Mouse (Mus musculus): ENCODE measurements at regions not wholly inside any gene's neighbourhood (a gene's known extent, or its start where the extent isn't known, plus 50 kb on each side); places are given as distances from the start of the nearest gene placed in this dataset.

DNA sequence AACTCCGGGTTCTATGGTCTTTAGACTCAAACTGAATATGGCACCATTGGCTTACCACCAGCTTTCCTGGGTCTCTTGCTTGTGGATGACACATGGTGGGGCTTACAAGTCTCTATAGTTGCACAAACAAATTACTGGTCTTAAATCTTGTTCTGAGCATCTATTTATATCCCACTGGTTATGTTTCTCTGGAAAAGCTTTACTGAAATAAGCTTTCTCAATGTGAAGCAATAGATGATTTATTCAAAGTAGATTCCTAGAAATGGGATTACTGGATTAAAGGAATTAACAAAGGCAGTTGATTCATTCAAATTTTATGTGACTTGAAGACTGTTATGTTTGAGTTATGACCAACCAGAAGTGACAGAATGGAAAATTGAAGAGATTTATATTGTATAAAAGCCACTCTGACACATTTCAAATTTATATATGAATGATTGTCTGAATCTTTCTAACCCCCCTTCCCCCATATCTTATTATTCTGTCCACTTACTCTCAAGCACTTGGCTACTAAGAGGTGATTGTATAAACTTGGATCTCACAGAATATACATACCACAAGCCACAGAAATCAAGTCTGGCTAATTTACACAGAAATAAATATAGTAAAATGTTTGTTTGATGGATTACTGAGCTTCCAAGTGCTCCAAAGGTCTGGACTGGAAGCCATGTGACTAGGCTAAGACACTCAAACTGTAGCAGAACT lies 113.4 kb upstream of the C1qtnf3 start:
- no peak for DNase-seq (ENCODE audit: low spot score)

DNA sequence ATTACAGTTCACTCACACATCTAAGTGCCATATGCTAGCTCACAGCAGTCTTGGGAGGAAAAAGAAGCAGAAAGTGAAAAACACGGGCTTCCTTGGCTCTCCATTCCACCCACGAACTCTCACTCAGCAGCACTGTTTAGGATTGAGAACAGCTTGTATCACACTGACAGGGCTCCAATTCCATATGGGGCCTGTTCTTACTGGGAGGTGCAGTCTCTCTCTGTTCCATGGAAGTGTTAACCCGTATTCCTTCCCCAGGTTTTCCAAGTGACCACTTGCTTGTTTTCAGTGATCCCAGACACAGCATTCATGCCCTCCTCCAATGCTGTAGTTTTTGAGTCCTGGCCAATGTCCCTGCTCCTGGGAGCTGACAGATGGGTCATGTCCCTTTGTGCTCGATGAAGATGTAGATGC lies 111.5 kb upstream of the C1qtnf3 start:
- DNase-seq (ENCODE audit: low spot score) = no peak

DNA sequence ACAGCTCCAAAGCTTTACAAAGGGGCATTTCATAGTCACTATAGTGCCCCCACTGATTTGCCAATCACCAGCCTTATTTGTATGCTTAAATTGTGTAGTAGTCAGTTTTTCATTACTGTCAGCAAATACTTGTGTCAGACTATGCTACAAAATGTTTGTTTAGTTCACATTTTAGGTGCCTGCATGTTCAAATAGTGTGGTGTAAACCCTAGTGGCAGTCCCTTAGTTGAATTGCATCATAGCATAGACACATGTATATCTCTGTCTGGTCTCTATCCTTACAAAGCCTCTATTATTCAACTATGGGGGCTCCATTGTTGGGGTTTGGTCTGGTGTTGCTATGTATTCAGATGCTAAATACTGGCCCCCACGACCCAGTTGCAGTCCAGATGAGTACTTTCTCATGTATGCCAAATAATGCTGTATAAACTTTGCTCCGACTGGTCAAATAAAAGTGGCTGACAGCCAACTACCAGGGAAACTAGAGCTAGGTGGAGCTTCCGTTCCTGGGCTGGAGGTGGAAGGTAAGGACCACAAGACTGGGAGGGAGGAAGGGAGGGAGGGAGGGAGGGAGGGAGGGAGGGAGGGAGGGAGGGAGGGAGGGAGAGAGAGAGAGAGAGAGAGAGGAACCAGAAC lies 109.0 kb upstream of the C1qtnf3 start:
- DNase-seq (ENCODE audit: low spot score) = no peak

DNA sequence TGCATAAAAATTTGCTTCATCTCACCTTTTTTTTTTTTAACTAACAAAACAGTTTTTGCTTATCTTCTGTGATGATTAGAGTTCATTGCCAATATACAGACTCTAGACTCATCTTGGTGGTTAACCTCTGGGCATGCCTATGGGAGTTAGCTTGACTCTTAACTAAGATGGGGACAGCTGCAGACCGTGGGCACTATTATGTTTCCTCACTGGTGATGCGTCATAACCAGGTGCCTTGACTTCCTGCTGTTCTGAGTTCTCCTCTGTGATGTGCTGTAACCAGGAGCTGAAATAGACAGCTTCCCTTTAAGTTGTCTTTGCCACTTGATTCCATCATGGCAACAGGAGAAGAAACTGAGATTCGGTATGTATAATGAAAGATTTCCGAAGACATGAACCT lies 105.4 kb upstream of the C1qtnf3 start:
- DNase-seq (ENCODE audit: low spot score) = no peak

DNA sequence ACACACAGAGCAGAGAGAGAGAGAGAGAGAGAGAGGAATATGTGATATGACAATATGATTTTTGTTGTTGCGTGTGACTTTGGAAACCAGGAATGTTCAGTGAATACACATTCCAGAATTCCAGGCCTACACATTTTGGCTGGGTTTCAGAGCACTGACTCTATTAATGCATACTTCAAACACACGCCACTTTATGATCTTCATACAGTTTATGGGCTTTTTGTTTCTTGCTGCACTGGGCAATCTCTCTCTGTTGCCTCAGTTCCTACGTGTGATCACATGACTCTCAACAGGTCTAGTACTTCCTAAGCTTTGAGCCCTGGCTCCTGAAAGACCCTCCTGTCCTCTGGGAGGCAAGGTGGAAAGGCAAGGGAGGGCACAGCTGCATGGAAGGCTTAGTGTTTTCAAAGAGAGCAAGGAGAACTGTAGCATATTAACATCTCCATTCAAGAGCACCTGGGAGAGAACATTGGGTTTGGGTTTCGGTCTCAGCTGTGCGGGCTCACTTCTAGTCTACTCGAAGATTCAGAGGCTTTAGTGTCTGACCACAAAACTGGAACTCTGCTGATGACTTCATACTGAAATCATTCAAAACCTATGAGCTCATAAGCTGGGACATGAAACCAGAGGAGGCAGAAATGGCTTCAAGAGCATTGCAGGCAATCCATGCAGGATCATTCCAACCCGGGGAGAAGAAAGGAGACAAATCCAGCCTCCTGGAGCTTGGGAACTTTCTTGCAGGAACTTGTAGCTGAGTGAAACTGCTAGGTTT lies 87.9 kb upstream of the C1qtnf3 start:
- DNase-seq (ENCODE audit: low spot score) = no peak

DNA sequence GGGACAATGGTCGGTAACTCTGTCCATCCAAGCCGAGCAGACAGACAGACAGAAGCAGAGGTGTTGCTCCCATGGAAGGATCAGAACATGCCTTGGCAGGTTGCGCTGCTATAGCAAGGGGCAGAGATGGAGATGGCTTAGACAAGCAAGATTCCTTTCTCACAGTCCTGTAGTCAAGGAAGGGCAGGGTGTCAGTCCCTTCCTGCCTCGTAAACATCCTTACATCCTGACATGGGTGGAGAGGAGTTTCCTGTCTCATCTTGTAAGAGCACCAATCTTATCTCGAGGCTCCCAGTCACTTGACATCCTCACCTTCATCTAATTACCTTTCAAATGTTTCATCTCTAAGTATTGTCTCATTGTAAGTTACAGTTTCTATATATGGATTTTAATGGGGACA lies 87.0 kb upstream of the C1qtnf3 start:
- no peak for DNase-seq (ENCODE audit: low spot score)

DNA sequence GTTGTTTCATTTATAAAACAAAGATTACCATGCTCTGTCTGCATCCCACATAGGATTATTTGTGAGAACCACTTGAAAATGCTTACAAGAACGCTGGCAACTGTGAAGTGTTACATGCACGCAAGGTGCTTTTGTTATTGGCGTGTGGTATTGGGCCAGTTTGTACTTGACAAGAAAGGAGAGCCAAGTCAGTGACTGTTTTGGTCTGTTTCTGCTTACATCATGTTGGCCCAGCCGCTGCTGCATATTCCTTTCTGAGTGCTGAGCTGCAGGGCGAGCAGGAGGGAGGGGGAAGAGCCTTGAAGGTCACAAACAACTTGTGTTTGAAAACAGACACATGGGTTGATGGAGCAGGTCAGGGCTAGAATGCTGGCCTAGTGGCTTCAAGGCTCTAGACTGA lies 85.3 kb upstream of the C1qtnf3 start:
- no peak for DNase-seq (ENCODE audit: low spot score)

DNA sequence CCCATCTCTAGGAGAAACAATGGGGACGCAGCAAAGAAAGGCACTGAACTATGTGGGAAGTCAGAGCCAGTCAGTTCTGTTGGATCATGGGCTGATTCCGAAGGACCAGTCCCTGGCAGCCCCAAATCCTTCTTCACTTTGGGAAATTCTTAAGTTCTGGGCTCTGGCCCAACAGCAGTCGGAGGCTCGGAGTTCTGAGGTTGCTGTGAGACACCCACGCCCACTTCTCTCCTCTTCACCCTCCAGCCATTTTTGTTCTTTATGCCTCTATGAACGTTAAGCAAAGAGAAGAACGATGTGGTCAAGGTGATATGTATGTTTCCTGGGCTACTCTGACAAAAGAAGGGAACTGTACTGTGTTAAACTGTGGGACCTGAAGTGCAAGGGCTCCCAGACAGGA lies 84.0 kb upstream of the C1qtnf3 start:
- no peak for DNase-seq (ENCODE audit: low spot score)

DNA sequence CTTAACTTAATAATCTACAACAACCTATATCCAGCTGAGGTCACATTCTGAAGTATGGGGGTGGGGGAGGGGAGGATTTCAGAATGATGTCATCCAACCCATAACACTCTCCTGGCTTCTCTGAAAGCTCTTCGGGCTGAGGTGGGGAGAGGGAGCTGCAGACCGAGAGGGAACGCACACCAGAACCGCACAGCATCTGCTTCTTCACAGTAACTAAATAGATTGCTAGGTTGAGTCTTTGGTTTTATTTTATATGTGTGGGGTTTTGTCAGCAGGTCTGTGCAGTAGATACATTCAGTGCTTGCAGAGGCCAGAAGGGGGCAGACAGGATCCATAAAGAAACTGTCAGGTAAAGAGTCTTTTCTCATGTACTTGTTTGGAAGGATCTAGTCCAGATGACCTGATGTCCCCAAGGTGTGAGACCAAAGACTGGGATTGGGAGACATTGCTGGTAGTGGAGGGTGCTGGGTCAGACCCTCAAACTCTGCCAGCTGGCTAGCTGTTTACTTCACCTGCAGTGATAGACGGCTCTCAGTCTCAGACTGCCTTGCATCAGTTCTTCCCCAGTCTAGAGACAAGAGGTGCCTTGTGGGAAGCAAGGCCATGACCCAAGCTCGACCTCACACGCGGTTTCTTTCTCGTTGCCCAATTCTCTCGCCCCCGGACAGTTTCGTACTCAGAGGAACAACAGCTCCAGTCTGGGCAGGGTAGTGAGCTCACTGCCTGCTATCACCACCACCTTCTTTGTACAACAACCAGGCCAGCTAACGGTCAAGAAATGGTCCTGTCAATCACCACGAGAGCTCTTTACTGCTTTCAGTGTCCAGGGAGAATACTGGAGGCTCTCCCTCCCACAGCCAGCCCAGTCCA lies 83.2 kb upstream of the C1qtnf3 start:
- DNase-seq (ENCODE audit: low spot score) = peak; percentile 56

DNA sequence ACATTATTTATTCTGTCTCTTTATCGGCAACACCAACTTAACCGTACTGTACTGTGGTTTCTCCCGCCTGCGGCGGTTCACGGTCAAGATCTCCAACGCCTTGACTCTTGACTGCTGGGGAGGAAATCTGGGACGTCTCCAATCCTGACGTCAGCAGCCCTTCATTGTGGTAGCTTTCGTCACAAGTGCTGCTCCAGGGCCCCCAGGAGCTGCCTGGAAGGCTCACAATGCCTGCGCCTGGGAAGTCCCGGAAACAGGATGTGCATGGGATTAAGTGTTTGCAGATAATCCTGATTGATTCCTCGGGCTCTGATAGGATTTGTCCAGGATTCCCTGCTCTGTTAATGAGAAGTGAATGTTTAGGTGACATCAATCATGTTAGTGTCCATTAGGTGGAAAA lies 82.3 kb upstream of the C1qtnf3 start:
- peak; percentile 43 for DNase-seq (ENCODE audit: low spot score)

DNA sequence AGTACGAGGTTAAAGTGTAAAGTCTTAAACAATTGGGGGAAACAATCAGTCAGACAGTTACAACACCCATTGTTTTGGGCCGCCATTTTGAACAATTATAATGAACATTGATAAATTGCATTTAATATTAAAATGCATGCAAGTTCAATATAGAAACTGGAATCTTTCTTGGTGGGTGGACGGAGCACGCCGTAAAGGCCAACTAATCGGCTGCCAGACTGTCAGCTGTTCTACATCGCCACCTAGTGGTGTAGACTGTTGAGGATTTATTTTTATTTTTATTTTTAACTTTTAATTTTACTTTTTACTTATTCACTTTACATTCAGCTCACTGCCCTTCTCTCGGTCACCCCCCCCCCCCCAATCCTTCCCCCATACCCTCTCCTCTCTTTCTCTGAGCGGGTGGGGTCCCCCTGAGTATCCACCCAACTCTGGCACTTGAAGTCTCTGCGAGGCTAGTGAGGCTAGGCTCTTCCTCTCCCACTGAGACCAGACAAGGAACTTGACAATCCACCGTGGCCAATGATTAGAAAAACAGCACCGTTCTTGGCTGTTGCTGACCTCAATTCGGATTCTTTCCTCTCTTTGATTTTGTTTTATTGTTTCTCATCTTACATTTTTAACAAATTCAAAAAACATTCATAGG lies 79.7 kb upstream of the C1qtnf3 start:
- DNase-seq (ENCODE audit: low spot score) = peak; percentile 76

DNA sequence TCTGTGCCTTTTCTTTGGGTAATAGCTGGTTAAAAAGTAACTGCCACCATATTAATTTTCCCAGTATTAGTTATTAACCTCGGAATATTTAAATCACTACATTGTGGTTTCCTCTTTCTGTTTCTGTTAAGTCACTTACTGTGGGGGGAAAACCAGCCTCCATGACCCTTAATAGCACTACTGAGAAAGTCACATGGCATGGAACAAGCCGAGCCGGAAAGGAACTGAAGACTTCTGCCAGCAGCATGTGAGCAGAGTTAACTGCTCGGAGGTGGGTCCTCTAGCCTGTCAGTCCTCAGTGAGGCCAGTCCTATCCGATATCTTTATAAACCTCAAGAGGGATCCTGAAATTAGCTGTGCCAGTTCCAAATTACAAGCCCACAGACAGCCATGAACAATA lies 75.8 kb upstream of the C1qtnf3 start:
- DNase-seq (ENCODE audit: low spot score) = no peak

DNA sequence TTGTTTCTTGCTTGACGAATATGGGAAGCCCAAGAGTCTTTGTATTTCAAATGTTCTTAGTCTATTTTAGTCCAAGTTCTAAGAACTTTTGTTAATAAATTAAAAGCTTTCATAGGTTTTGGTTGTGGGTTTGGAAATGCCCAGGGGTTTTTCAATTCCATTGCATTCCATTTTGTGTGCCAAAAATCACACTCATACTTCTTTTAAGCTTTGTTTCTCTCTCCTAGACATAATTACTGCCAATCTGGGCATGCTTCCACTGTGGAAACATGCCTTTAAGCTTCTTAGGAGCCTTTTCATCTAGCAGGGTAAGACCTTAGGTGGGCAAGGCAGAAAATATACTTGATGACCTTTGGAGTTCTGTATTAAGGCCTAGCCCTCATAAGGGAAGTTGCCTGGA lies 70.4 kb upstream of the C1qtnf3 start:
- no peak for DNase-seq (ENCODE audit: low spot score)

DNA sequence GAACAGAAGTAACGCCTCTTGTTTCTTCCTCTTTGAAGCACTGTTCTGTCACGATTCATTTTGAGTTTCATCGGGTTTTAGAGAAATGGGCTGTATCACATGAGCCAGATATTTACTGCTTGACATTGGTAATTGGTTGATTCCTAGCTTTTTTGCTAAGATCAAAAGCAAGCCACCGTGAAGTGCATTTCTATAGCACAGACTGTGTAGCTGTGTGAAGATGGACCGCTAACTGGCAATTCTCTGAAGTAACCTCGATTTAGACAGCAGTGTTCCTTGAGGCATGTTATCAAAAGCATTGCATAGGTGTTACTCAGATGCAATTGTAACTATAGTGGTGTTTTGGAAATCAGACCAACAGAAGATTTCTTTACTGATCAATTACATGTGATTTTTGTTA lies 64.1 kb upstream of the C1qtnf3 start:
- no peak for DNase-seq (ENCODE audit: low spot score)

DNA sequence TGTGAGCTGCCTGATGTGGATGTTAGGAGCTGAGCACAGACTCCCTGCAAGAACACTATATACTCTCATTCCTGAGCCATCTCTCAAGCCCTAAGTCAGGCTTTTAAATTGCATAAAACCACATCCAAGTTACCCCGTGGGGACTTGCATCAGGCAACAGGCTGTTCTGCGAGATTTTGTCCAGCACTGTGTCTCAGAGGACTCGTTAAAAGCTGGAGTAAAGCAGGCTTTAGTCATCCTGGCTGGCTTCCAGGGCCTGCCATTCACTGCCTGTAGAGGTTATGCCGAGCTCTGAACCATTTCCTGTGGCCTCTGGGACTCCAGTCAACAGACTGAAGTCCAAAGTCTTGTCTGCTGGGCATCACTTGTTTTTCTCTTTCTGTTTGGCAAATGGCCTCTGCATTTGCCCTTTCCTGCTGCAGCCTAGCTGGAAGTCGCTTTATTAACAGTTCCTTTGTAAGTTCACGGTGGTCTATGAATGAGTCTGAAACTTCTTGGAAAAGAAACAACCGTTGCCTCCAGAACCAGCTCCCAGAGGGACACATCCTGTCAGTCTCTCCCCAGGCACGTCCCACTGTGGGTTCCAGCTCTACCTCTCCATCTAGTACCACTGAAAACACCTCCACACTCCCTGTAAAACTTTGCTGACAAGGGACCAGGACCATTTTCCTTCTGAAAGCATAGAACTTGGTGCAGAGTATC lies 61.8 kb upstream of the C1qtnf3 start:
- DNase-seq (ENCODE audit: low spot score) = no peak

DNA sequence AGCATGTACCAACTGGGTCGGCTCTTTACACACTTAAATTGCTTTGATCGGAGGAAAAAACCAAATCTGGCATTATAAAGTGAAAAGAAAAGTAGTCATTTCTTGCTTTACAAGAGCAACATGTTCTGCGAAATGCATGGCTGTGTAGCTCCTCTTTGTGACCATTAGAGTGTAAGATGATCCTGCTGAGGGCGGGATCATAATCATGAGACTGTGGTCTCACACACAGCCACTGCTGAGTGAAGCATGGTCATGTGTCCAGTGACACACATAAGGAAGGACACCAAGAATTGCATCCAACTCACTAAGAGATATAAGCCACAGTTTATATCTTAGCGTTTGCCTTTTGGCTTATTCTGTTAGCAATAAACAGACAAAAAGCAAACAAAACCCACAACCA lies 53.8 kb upstream of the C1qtnf3 start:
- peak; percentile 39 for DNase-seq (ENCODE audit: low spot score)

DNA sequence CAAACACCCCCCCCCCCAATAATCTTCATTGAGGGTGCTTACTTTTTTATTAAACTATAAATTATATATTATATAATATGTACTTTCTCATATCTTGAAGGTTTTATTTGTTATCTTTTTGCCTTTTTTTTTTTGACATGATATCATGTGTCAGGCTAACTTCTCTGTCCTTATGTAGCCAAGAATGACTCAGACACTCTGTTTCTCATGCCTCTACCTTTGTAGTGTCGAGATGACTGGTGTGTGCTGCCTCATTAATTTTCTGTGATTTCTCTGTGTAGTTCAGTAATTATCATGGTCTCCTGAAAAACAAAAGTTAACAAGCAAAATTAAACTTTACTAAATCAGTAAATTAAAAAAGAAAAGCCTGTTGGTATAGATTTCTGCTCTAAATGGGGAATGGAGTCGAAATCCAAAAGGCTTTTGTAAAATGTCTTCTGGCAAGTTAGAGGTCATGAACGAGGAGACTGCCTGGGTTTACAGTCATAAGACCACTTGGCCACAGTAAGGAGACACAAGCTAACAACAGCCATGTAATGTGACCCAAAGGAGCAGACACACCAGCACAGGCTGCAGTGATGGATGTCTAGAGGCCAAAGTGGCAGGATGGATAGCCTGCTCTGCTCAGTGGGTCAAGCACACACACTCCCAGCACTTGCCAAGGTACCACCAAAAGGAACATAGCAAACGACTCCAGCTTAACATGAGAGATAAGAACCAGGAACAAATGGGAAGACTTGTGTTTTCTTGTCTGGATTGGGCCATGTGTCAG lies 53.2 kb upstream of the C1qtnf3 start:
- DNase-seq (ENCODE audit: low spot score) = no peak

DNA sequence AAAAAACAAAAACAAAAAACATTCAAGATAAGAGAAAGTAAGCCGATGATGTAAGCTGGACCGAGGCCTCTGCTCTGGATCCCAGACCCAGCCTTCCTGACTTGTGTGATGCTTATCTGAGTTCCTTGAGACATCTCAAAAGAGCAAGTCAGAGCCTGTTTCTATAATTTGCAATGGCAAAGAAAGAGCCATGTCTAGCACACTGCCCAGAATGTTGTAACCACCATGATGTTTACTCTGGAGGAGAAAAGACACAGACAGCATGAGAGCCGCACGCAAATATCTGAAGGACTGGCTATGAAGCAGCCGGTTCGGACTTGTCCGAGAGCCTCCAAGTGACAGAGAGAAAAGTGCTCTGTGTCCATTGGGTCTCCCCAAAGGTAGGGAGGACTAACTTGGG lies 52.2 kb upstream of the C1qtnf3 start:
- no peak for DNase-seq (ENCODE audit: low spot score)

DNA sequence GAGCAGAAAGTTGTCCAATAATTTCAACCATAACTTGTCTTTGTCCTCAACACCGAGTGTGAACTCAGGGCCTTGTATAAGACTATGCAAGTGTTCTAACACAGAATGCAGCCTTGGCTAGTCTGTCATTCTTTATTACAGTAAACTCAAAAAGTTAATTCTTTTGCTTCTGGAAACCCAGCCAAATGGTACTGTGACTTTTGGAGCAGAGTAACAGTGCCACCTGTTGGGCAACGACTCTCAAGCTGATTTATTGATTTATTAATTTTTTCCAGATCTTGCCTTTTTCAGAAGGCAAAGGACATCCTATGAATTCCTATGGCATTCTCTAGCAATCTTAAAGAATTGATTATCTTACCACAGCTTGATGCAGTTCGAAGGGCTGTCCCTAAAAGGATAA lies 51.1 kb upstream of the C1qtnf3 start:
- DNase-seq (ENCODE audit: low spot score) = peak; percentile 69

DNA sequence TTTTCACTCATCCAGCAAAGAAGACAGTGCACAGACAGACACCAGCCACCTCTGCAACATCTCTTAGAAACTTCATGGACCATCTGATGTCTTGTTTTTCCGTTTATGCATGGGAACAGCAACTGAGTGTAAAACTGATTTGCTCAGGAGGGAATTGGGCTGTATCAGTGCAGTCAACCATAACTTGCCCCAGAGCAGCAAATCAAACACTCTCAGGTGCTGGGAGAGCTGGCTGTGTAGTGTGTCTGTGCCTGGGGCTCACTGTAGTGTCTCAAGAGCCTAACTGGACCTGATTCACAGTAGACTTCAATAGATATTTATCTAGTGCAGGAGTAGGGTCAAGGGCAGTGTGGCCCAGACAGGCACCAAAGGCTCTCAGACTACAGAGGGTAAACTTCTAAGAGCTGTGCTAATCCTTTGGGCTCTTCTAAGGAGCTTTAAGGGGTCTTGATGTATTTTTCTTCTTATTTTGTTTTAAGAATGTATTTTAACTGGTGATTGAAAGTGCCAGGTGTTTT lies 50.3 kb upstream of the C1qtnf3 start:
- no peak for DNase-seq (ENCODE audit: low spot score)
